Mouse (Mus musculus): Measurements from ENCODE around the gene Baz1a.
"Not testable (repeated sequence)": the region's sequence is repeated elsewhere in the genome, so short reads cannot be mapped to it uniquely, and the experiment has no call there.

The Baz1a gene

DNA sequence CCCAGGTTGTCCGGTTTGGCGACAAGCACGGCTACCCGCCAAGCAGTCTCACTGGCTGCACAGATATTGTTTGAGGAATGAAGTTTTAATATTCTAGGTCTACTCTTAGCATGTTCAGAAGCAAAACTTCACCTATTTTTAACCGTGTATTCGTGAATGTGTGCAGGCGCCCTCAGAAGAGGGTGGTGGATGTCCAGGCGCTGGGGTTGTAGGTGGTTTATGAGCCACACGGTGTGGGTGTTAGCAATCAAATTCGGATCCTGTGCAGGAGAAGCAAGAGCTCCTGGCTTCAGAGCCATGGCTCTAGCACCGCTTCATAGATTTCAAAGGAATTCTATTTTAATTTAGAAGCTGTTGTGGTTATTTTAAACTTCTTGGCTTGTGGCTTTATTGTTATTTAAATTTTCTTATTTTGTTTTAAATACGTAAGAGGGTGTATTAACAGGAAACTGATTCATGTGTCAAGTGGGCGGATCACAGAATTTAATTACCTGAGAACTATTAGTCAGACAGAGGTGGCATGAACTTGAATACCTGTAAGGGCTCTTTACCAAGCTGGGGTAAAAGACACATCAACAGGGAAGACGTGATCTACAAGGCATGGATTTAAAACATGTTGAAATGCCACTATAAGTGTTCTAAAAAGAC is 6.7 kb downstream of the Baz1a start:
- peak; percentile 36 for DNase-seq (ENCODE audit: low read depth, low spot score)

DNA sequence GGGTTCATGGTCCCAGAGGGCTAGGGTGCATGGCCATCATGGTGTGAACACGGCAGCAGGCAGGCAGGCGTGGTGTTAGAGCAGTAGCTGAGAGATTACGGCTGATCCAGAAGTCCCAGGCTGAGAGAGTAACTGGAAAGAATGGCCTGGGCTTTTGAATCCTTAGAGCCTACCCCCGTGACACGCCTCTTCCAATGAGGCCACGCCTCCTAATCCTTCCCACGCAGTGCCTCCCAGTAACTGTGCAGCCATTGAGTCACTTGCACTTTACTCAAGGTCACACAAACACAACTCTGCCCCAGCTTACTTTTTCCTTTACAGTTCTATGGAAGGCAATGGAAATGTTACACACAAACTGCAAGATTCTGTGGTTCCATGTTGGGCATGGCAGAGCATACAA is 8.1 kb downstream of the Baz1a start:
- no peak for DNase-seq (ENCODE audit: low read depth, low spot score)

DNA sequence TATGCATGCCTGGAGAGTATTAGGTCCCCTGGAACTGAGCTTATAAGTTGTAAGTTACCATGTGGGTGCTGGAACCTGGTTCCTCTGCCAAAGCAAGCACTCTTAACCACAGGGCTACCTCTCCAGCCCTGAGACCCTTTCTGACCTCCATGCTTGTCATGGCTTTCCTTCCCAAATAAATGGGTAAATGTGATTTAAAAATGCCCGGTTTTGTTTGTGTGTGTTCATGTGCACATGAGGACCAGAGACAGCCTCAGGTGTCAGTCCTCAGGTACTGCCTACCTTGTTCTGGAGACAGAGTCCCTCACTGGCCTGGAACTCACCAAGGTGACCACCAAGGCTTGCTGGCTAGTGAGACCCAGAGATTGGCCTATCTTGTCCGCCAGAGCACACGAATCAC is 9.8 kb downstream of the Baz1a start:
- DNase-seq (ENCODE audit: low read depth, low spot score) = no peak

GRCm38 (mm10) chr12:55003843-55004242 is 10.3 kb downstream of the Baz1a start:
- no peak for DNase-seq (ENCODE audit: low read depth, low spot score)

- DNase-seq (ENCODE audit: low read depth, low spot score) = not testable (repeated sequence)
Measured at GRCm38 (mm10) chr12:55002532-55002931, 11.6 kb downstream of the Baz1a start.

GRCm38 (mm10) chr12:54999016-54999690 is 15.0 kb downstream of the Baz1a start:
- DNase-seq (ENCODE audit: low read depth, low spot score) = peak; percentile 75

- DNase-seq (ENCODE audit: low read depth, low spot score) = peak; percentile 27
Measured at GRCm38 (mm10) chr12:54998411-54998810, 15.7 kb downstream of the Baz1a start.

DNA sequence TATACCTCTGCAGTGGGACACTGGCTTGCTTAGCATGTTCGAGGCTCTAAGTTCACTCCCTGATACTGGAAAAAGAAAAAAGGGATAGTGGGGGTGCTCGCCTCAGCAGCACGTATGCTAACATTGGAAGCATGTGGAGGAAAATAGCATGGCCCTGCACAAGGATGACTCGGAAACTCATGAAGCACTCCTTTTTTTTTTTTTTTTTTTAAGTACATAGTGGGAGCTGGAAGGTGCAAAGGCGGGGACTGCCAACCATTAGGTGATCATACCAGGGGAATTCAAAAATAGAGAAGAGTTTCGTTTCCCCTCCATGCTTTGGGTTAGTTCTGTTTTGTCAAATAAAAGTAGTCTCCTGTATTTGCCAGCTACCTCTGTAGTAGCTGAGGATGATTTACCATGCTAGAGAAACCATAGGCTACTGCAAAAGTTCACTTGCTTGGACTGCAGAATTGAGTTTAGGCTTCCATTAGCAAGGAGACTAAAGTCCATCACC is 17.1 kb downstream of the Baz1a start:
- DNase-seq (ENCODE audit: low read depth, low spot score) = no peak

GRCm38 (mm10) chr12:54995965-54996364 is 18.2 kb downstream of the Baz1a start:
- no peak for DNase-seq (ENCODE audit: low read depth, low spot score)

DNA sequence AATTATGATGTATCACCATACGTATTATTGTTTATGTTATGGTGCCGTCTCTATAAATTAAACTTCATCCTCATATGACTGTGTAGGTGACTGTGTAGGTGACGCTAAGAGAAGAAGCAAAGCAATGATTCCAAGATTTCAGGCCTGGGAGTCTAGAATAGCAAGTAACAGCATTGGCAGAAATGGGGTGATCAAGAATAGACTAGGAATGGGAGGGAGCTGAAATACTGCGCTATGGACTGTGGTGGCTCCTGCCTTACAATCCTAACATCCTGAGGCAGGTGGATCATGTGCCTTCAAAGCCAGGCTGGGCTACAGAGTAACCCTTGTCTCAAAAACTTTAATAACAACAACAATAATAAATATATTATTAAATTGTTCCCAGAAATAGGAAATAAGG is 19.7 kb downstream of the Baz1a start:
- DNase-seq (ENCODE audit: low read depth, low spot score) = no peak

DNA sequence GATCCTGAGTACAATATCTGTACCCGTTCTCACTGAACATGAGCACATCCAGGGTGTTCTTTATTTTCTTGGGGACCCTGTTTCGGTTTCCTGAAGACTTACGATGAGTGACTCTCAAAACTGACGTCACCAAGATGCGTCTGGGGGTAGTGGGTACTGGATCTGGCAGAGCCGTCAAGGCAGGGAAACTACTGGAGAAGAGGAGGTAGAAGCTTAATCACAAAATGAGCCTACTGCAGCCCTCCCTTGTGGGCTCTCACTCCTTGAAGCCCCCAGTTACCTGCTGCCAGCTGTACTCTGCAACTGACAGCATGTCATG is 20.1 kb downstream of the Baz1a start:
- DNase-seq (ENCODE audit: low read depth, low spot score) = no peak

- no peak for DNase-seq (ENCODE audit: low read depth, low spot score)
Measured at GRCm38 (mm10) chr12:54993246-54994067, 20.7 kb downstream of the Baz1a start.

DNA sequence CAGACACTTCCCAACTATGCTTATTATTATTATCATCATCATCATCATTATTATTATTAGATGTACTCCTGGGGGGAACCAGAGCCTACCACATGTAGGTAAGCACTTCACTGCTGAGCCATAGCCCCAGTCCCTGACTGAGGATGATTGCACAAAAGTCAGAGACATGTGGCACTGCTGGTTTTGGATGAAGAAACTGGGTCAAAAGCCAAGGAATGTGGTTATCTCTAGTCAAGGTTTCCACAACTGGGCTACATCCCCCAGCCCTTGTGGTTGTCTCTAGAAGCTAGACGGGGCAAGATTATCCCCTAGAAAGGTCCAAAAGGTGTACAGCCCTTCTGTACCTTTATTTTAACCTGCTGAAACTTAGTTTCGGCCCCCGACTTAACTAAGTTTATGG is 21.3 kb downstream of the Baz1a start:
- no peak for DNase-seq (ENCODE audit: low read depth, low spot score)

- no peak for DNase-seq (ENCODE audit: low read depth, low spot score)
Measured at GRCm38 (mm10) chr12:54988323-54988850, 25.8 kb downstream of the Baz1a start.

- no peak for DNase-seq (ENCODE audit: low read depth, low spot score)
Measured at GRCm38 (mm10) chr12:54987156-54987555, 27.0 kb downstream of the Baz1a start.

GRCm38 (mm10) chr12:54986052-54986717 is 28.0 kb downstream of the Baz1a start, which contains the start of gene Gm20403:
Gene Gm20403 (minus strand): TSS chr12:54986529.
- peak; percentile 77 for DNase-seq (ENCODE audit: low read depth, low spot score)

DNA sequence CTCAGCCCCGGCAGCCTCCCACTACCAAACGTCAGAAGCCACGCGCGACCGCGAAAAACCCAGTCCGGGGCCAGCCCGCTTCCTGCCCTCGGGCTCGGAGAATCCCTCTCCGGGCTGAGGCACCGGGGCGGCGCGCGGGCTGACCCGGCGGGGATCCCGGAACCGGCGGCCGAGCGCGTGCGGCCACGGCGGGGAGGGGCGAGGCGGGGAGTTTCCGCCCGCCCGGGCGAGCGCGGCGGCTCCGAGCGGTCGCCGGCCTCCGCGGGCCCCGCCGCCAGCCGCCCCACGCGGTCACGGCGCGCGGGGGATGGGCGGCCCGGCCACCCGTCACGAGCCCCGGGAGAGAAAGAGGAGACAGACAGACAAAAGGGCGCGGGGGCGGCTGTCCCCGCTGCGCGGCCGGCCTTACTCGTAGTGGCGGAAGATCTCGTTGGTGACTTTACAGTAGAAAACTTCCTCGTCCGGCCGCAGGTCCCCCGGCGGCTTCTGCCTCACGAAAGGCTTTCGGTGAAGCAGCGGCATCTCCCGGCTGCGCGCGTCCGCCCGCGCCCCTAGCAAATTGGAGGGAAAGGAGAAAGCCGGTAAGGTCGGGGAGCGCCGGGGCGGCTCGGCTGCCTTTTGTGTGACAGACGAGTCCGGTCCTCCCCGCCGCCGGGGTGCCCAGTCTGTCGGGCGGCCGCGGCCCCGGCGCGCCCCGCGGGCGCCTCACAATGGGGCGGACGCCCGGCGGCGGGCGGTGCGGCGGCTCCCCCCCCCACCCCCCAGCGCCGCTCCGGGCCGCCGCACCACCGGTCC is 28.7 kb downstream of the Baz1a start:
- peak; percentile 73 for DNase-seq (ENCODE audit: low read depth, low spot score)

DNA sequence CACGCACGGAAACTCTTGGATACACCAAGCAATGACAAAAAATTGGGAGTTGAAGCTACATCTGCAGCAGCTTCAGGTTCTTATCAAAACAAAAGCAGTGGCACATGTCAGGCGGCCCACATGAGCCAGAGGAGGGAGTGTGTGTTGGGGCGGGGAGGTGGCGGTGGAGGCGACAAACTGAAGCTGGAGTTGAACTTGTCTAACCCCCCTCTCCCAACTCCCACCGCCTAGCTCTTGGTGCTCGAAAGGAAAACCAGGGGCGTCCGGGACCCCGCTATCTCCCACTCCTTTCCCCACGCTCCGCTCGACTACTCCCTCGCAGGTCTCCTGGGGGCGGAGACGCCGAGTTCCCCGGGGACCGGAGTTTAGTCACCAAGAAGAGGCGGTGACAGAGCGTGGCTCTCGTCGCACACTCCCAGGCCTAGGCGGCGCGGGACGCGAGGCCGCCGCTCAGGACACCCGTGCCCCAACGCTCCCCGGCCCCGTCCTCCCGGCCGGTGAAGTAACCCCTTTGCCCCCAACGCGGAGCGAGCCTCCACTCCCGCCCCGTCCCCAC is 29.4 kb downstream of the Baz1a start:
- peak; percentile 77 for DNase-seq (ENCODE audit: low read depth, low spot score)

DNA sequence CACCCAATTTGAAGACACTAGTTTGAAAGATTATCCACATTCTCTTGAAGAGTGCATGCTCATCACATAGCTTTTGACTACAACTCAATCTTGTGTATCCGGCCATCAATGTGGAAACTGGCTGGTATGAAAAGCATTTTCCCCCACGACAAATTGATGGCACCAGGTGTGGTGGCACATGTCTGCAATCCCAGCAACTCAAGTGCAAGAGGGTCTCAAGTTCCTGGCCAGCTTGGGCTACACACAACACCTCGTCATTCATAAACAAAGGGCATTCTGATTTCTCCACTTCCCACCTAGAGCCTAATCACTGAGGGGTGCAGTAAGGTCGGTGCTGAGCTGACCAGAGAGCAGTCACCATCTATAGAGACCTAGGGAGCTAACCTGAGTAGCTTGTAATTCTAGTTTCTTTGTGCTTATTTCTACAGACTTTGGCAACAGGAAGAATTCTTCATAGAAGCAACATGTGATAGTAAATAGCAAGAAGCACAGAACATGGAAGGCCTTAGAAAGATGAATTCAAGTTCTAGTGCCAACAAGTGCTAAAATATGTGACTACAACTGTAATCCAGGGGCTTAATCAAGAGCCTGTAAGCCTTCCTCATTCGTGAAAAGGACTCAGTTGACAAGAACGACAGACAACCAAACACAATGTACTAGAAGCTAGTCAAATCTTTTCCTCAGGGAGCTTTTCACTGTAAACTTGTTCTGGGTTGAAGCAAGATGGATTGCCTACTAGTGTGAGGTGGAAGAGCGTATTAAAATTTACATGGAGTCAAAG is 31.0 kb downstream of the Baz1a start:
- no peak for DNase-seq (ENCODE audit: low read depth, low spot score)

DNA sequence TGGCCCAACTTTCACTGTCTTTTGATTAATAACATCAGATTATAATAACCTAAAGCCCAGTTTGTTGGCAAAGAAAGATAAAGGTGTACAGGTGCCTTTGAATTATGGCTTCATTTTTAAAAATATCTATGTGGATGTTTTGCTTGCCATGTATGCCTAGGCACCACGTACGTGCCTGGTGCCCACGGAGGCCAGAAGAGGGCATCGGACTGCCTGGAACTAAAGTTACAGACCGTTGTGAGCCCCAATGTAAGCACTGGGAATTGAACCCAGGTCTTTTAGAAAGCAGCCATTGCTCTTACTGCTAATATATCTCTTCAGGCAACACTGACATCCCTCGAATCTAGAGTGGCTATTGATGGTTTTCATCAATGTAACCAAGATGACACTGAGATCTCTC is 32.2 kb downstream of the Baz1a start:
- no peak for DNase-seq (ENCODE audit: low read depth, low spot score)

All from CD4-positive, CD25-positive, alpha-beta regulatory T cell, adult 2 months (primary cell).